Mouse (Mus musculus): ENCODE measurements around the gene Efcab9. TPM values are rescaled to one million over a fixed set of nuclear protein-coding genes. Genes with fewer than 3 reads are reported as not detected.

Gene Efcab9
- polyA plus RNA-seq, 1 experiment from 2014 or later = not detected

- 86% methylated on average over 12 of the region's 12 CpGs for WGBS
- no peak for ATAC-seq
- Histone ChIP-seq H3K9me3 (ENCODE audit: control insufficient read depth, low read length) (no peaks in the 10 kb centered on the region), H3K4me2 (ENCODE audit: low read length) (no peak overlapping the region), H3K9ac (ENCODE audit: low read depth, low read length) (no peak overlapping the region), H3K4me1 (ENCODE audit: control insufficient read depth, insufficient read depth, low read depth, low read length) (no peaks in the 10 kb centered on the region), H3K27ac (ENCODE audit: low read depth, low read length) (no peak overlapping the region), H3K4me3 (ENCODE audit: low read length) (no peak overlapping the region), H3K36me3 (ENCODE audit: control insufficient read depth, insufficient read depth, low read length) (no peaks in the 10 kb centered on the region), H3K27me3 (replicated peaks; ENCODE audit: control insufficient read depth, insufficient read depth, low read length) (no peaks in the 10 kb centered on the region)
These were observed 28.3 kb upstream of the Efcab9 start for GRCm38 (mm10) chr11:32560015-32560770.

GRCm38 (mm10) chr11:32558677-32559076 is 26.8 kb upstream of the Efcab9 start:
- no peak for ATAC-seq
- H3K4me2 ChIP-seq (ENCODE audit: low read length) = no peak overlapping the region
- no peak overlapping the region for H3K9ac ChIP-seq (ENCODE audit: low read depth, low read length)
- H3K27ac ChIP-seq (ENCODE audit: low read depth, low read length) = no peak overlapping the region
- 52% methylated on average over 8 of the region's 8 CpGs for whole genome bisulfite sequencing
- H3K9me3 ChIP-seq (ENCODE audit: control insufficient read depth, low read length) = no peaks in the 10 kb centered on the region
- no peak overlapping the region for H3K4me3 ChIP-seq (ENCODE audit: low read length)
- H3K4me1 ChIP-seq (ENCODE audit: control insufficient read depth, insufficient read depth, low read depth, low read length) = no peaks in the 10 kb centered on the region
- H3K27me3 ChIP-seq (replicated peaks; ENCODE audit: control insufficient read depth, insufficient read depth, low read length) = no peaks in the 10 kb centered on the region
- no peaks in the 10 kb centered on the region for H3K36me3 ChIP-seq (ENCODE audit: control insufficient read depth, insufficient read depth, low read length)

- Histone ChIP-seq H3K9me3 (ENCODE audit: control insufficient read depth, low read length) (no peaks in the 10 kb centered on the region), H3K27ac (ENCODE audit: low read depth, low read length) (no peak overlapping the region), H3K36me3 (ENCODE audit: control insufficient read depth, insufficient read depth, low read length) (no peaks in the 10 kb centered on the region), H3K9ac (ENCODE audit: low read depth, low read length) (no peak overlapping the region), H3K4me3 (ENCODE audit: low read length) (no peak overlapping the region), H3K27me3 (replicated peaks; ENCODE audit: control insufficient read depth, insufficient read depth, low read length) (no peaks in the 10 kb centered on the region), H3K4me1 (ENCODE audit: control insufficient read depth, insufficient read depth, low read depth, low read length) (peaks cover 2% of the 10 kb centered on the region; the same call in 1 of the 2 replicates), H3K4me2 (ENCODE audit: low read length) (no peak overlapping the region)
- ATAC-seq = no peak
- WGBS = 93% methylated on average over 4 of the region's 4 CpGs
These were observed 26.1 kb upstream of the Efcab9 start for GRCm38 (mm10) chr11:32558026-32558425.

GRCm38 (mm10) chr11:32556333-32556990 is 24.6 kb upstream of the Efcab9 start:
- ATAC-seq = peak; percentile 44
- Histone ChIP-seq H3K27ac (ENCODE audit: low read depth, low read length) (no peak overlapping the region), H3K27me3 (replicated peaks; ENCODE audit: control insufficient read depth, insufficient read depth, low read length) (no peaks in the 10 kb centered on the region), H3K9ac (ENCODE audit: low read depth, low read length) (no peak overlapping the region), H3K4me1 (ENCODE audit: control insufficient read depth, insufficient read depth, low read depth, low read length) (peaks cover 16% of the 10 kb centered on the region), H3K4me3 (ENCODE audit: low read length) (no peak overlapping the region), H3K36me3 (ENCODE audit: control insufficient read depth, insufficient read depth, low read length) (no peaks in the 10 kb centered on the region), H3K9me3 (ENCODE audit: control insufficient read depth, low read length) (no peaks in the 10 kb centered on the region), H3K4me2 (ENCODE audit: low read length) (no peak overlapping the region)
- 63% methylated on average over 10 of the region's 10 CpGs for WGBS

GRCm38 (mm10) chr11:32555103-32555689 is 23.3 kb upstream of the Efcab9 start:
- Histone ChIP-seq H3K36me3 (ENCODE audit: control insufficient read depth, insufficient read depth, low read length) (no peaks in the 10 kb centered on the region), H3K27me3 (replicated peaks; ENCODE audit: control insufficient read depth, insufficient read depth, low read length) (no peaks in the 10 kb centered on the region), H3K9ac (ENCODE audit: low read depth, low read length) (no peak overlapping the region), H3K27ac (ENCODE audit: low read depth, low read length) (no peak overlapping the region), H3K4me2 (ENCODE audit: low read length) (no peak overlapping the region), H3K4me1 (ENCODE audit: control insufficient read depth, insufficient read depth, low read depth, low read length) (peaks cover 16% of the 10 kb centered on the region), H3K9me3 (ENCODE audit: control insufficient read depth, low read length) (no peaks in the 10 kb centered on the region), H3K4me3 (ENCODE audit: low read length) (no peak overlapping the region)
- no peak for ATAC-seq
- WGBS = 87% methylated on average over 12 of the region's 12 CpGs

GRCm38 (mm10) chr11:32554141-32555091 is 22.5 kb upstream of the Efcab9 start:
- 92% methylated on average over 14 of the region's 14 CpGs for WGBS
- no peaks in the 10 kb centered on the region for H3K9me3 ChIP-seq (ENCODE audit: control insufficient read depth, low read length)
- H3K4me2 ChIP-seq (ENCODE audit: low read length) = no peak overlapping the region
- no peak overlapping the region for H3K27ac ChIP-seq (ENCODE audit: low read depth, low read length)
- H3K36me3 ChIP-seq (ENCODE audit: control insufficient read depth, insufficient read depth, low read length) = no peaks in the 10 kb centered on the region
- no peak overlapping the region for H3K9ac ChIP-seq (ENCODE audit: low read depth, low read length)
- ATAC-seq = no peak
- H3K4me1 ChIP-seq (ENCODE audit: control insufficient read depth, insufficient read depth, low read depth, low read length) = peaks cover 20% of the 10 kb centered on the region
- H3K4me3 ChIP-seq (ENCODE audit: low read length) = no peak overlapping the region
- H3K27me3 ChIP-seq (replicated peaks; ENCODE audit: control insufficient read depth, insufficient read depth, low read length) = no peaks in the 10 kb centered on the region

- H3K4me3 ChIP-seq (ENCODE audit: low read length) = no peak overlapping the region
- H3K36me3 ChIP-seq (ENCODE audit: control insufficient read depth, insufficient read depth, low read length) = no peaks in the 10 kb centered on the region
- no peak overlapping the region for H3K4me2 ChIP-seq (ENCODE audit: low read length)
- H3K27me3 ChIP-seq (replicated peaks; ENCODE audit: control insufficient read depth, insufficient read depth, low read length) = no peaks in the 10 kb centered on the region
- no peak overlapping the region for H3K9ac ChIP-seq (ENCODE audit: low read depth, low read length)
- H3K9me3 ChIP-seq (ENCODE audit: control insufficient read depth, low read length) = no peaks in the 10 kb centered on the region
- no peak for ATAC-seq
- WGBS = 84% methylated on average over 14 of the region's 14 CpGs
- H3K27ac ChIP-seq (ENCODE audit: low read depth, low read length) = no peak overlapping the region
- H3K4me1 ChIP-seq (ENCODE audit: control insufficient read depth, insufficient read depth, low read depth, low read length) = peaks cover 24% of the 10 kb centered on the region
These were observed 21.6 kb upstream of the Efcab9 start for GRCm38 (mm10) chr11:32553311-32554140.

- H3K27ac ChIP-seq (ENCODE audit: low read depth, low read length) = peak overlapping the region; percentile 72; the same call in 1 of the 2 replicates
- H3K4me2 ChIP-seq (ENCODE audit: low read length) = no peak overlapping the region
- WGBS = 60% methylated on average over 13 of the region's 13 CpGs
- H3K9me3 ChIP-seq (ENCODE audit: control insufficient read depth, low read length) = no peaks in the 10 kb centered on the region
- H3K4me3 ChIP-seq (ENCODE audit: low read length) = no peak overlapping the region
- no peaks in the 10 kb centered on the region for H3K36me3 ChIP-seq (ENCODE audit: control insufficient read depth, insufficient read depth, low read length)
- no peak overlapping the region for H3K9ac ChIP-seq (ENCODE audit: low read depth, low read length)
- H3K27me3 ChIP-seq (replicated peaks; ENCODE audit: control insufficient read depth, insufficient read depth, low read length) = no peaks in the 10 kb centered on the region
- peaks cover 24% of the 10 kb centered on the region for H3K4me1 ChIP-seq (ENCODE audit: control insufficient read depth, insufficient read depth, low read depth, low read length)
- 0 out of 2 replicates have a peak, but pooled peaks have one; percentile 3 for ATAC-seq
These were observed 20.7 kb upstream of the Efcab9 start for GRCm38 (mm10) chr11:32552401-32553090.
